Mouse (Mus musculus): ENCODE results near the gene Clip2. TPM values are rescaled to one million over a fixed set of nuclear protein-coding genes. Genes with fewer than 3 reads are reported as not detected.
A peak's percentile ranks its signal among the peaks of the same experiment; 100 is the strongest.

The Clip2 gene
- total and polyA plus RNA-seq, 3 experiments: 3.5 to 7.4 TPM; not detected in 1

GRCm38 (mm10) chr5:134560450-134561171 lies 8.4 kb upstream of the Clip2 start:
- peak; percentile 79 for DNase-seq (ENCODE audit: low read depth, low spot score)
- H3K36me3 ChIP-seq (ENCODE audit: control insufficient read depth in 1 of 2, insufficient read depth in 2 of 2, low read length in 2 of 2): peaks cover 0 to 4% of the 10 kb centered on the region in 2 experiments; a peak in 2 of 4 replicates
- no peaks in the 10 kb centered on the region for H3K27me3 ChIP-seq (ENCODE audit: control insufficient read depth in 1 of 2, insufficient read depth in 2 of 2, low read length in 2 of 2)
- TF ChIP-seq GATA1 (IDR thresholded peaks at IDR 0.05; ENCODE audit: low read depth, low read length): peak; percentile 47; the same call in 1 of the 2 replicates
- no peak for TF ChIP-seq NRF1 (IDR thresholded peaks at IDR 0.05; ENCODE audit: insufficient read depth, low read depth, low read length, poor library complexity, severe bottlenecking)
- no peak for TF ChIP-seq UBTF (IDR thresholded peaks at IDR 0.05; ENCODE audit: borderline replicate concordance, insufficient read depth, low read depth, low read length)
- TF ChIP-seq TBP (IDR thresholded peaks at IDR 0.05; ENCODE audit: low read depth, low read length): peak; percentile 41; the same call in 1 of the 2 replicates
- no peak for TF ChIP-seq CHD1 (IDR thresholded peaks at IDR 0.05; ENCODE audit: low read depth, low read length)
- peak in 1 of 2 experiments; percentile 56; a peak in 1 of 4 replicates for TF ChIP-seq POLR2A (IDR thresholded peaks at IDR 0.05; ENCODE audit: control insufficient read depth in 1 of 2, insufficient read depth in 1 of 2, low read depth in 1 of 2, low read length in 2 of 2, poor library complexity in 1 of 2)
- TF ChIP-seq NELFE (IDR thresholded peaks at IDR 0.05; ENCODE audit: low read depth, low read length): peak; percentile 51; the same call in 1 of the 2 replicates
- peak; percentile 43; the same call in 1 of the 2 replicates for TF ChIP-seq POLR2AphosphoS2 (IDR thresholded peaks at IDR 0.05; ENCODE audit: low read length)
- H3K4me3 ChIP-seq (ENCODE audit: control insufficient read depth in 1 of 2, insufficient read depth in 1 of 2, low read depth in 2 of 2, low read length in 2 of 2): peak overlapping the region; percentile 34 to 54
- no peaks in the 10 kb centered on the region for H3K79me2 ChIP-seq (ENCODE audit: control insufficient read depth, insufficient read depth, low read length, poor library complexity)
- H3K9ac ChIP-seq (ENCODE audit: control insufficient read depth, low read depth, low read length, poor library complexity, severe bottlenecking): peak overlapping the region; percentile 46
- H3K27ac ChIP-seq (ENCODE audit: control insufficient read depth, low read depth, low read length): peak overlapping the region; percentile 60
- no peaks in the 10 kb centered on the region for H3K9me3 ChIP-seq (replicated peaks; ENCODE audit: insufficient read depth, low read length)
- H3K4me1 ChIP-seq (ENCODE audit: control insufficient read depth in 1 of 2, insufficient read depth in 2 of 2, low read length in 2 of 2): peaks cover 8 to 20% of the 10 kb centered on the region in 2 experiments

- Histone ChIP-seq H3K4me3 (ENCODE audit: control insufficient read depth in 1 of 2, insufficient read depth in 1 of 2, low read depth in 2 of 2, low read length in 2 of 2) (peak within 1 kb of the TSS; percentile 34 to 54), H3K27me3 (ENCODE audit: control insufficient read depth in 1 of 2, insufficient read depth in 2 of 2, low read length in 2 of 2) (no peaks in the 10 kb centered on the region), H3K79me2 (ENCODE audit: control insufficient read depth, insufficient read depth, low read length, poor library complexity) (no peaks in the 10 kb centered on the region), H3K36me3 (ENCODE audit: control insufficient read depth in 1 of 2, insufficient read depth in 2 of 2, low read length in 2 of 2) (no peaks in the 10 kb centered on the region), H3K4me1 (ENCODE audit: control insufficient read depth in 1 of 2, insufficient read depth in 2 of 2, low read length in 2 of 2) (peaks cover 7 to 16% of the 10 kb centered on the region in 2 experiments; a peak in 3 of 4 replicates), H3K27ac (ENCODE audit: control insufficient read depth, low read depth, low read length) (peak within 1 kb of the TSS; percentile 60), H3K9ac (ENCODE audit: control insufficient read depth, low read depth, low read length, poor library complexity, severe bottlenecking) (peak within 1 kb of the TSS; percentile 46), H3K9me3 (replicated peaks; ENCODE audit: insufficient read depth, low read length) (no peaks in the 10 kb centered on the region)
- no peak for DNase-seq (ENCODE audit: low read depth, low spot score)
- TF ChIP-seq ZKSCAN1 (IDR thresholded peaks at IDR 0.05; ENCODE audit: low read depth, low read length) (no peak), TAL1 (IDR thresholded peaks at IDR 0.05; ENCODE audit: low read length) (no peak)
Measured at GRCm38 (mm10) chr5:134560071-134560449, 7.8 kb upstream of the Clip2 start, which contains the start of gene Syna. Gene Syna (minus strand): TSS chr5:134560171.

DNA sequence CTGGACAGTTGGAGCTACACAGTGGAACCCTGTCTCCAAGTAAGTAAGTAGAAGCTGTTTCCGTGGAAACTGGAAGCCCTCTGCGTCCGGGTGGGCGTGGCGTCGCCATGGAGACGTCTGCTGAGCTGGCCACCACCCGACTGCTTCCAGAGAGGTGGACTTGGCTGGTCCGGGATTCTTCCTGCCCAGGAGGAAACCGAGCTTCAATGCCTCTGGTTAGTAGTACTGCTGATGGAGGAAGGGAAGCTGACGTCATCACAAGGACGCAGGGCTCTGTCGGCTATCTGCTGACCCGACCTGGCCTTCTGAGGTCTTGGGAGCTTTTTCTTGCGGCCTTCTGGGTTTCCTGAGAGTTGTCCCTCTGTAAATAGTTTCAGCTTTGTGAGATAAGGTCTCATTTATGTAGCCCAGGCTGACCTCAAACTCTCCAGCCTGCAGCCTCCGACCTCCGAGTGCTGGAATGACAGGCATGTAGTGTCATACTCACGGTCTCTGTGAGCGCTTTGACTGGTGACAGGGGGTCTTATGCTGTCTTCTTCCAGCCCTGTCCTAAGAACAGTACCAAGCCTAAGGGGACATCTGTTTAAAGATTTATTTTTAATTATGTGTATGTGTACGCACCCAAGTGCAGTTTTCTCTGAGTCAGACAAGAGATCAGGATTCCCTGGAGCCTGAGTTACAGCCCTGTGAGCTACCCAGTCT lies 3.4 kb upstream of the Clip2 start:
- H3K79me2 ChIP-seq (ENCODE audit: control insufficient read depth, insufficient read depth, low read length, poor library complexity): peaks cover 1% of the 10 kb centered on the region; the same call in 1 of the 2 replicates
- no peaks in the 10 kb centered on the region for H3K27me3 ChIP-seq (ENCODE audit: control insufficient read depth in 1 of 2, insufficient read depth in 2 of 2, low read length in 2 of 2)
- TF ChIP-seq HCFC1 (IDR thresholded peaks at IDR 0.05; ENCODE audit: low read depth, low read length) (no peak), MYC (IDR thresholded peaks at IDR 0.05; ENCODE audit: low read depth, low read length) (no peak), NELFE (IDR thresholded peaks at IDR 0.05; ENCODE audit: low read depth, low read length) (no peak), ZC3H11A (IDR thresholded peaks at IDR 0.05; ENCODE audit: low read depth, low read length) (no peak), EP300 (IDR thresholded peaks at IDR 0.05; ENCODE audit: low read depth in 1 of 2, low read length in 2 of 2) (no peak), USF1 (IDR thresholded peaks at IDR 0.05; ENCODE audit: low read depth, low read length) (no peak), ZNF384 (IDR thresholded peaks at IDR 0.05; ENCODE audit: low read depth, low read length) (no peak), MAFK (IDR thresholded peaks at IDR 0.05; ENCODE audit: borderline replicate concordance, low read depth, low read length) (no peak), ELF1 (IDR thresholded peaks at IDR 0.05; ENCODE audit: low read depth, low read length) (no peak)
- no peak overlapping the region for H3K27ac ChIP-seq (ENCODE audit: control insufficient read depth, low read depth, low read length)
- H3K9ac ChIP-seq (ENCODE audit: control insufficient read depth, low read depth, low read length, poor library complexity, severe bottlenecking): no peak overlapping the region
- peaks cover 7 to 26% of the 10 kb centered on the region in 2 experiments; a peak in 3 of 4 replicates for H3K4me1 ChIP-seq (ENCODE audit: control insufficient read depth in 1 of 2, insufficient read depth in 2 of 2, low read length in 2 of 2)
- H3K36me3 ChIP-seq (ENCODE audit: control insufficient read depth in 1 of 2, insufficient read depth in 2 of 2, low read length in 2 of 2): peaks cover 0 to 4% of the 10 kb centered on the region in 2 experiments; a peak in 1 of 4 replicates
- no peaks in the 10 kb centered on the region for H3K9me3 ChIP-seq (replicated peaks; ENCODE audit: insufficient read depth, low read length)
- H3K4me3 ChIP-seq (ENCODE audit: control insufficient read depth in 1 of 2, insufficient read depth in 1 of 2, low read depth in 2 of 2, low read length in 2 of 2): no peak overlapping the region
- DNase-seq (ENCODE audit: low read depth, low spot score): no peak

Data from MEL (cell line).